Mouse (Mus musculus): ENCODE measurements around the gene Nudt5.

Nudt5 gene

GRCm38 (mm10) chr2:5844873-5845631 is at the start of gene Nudt5, which contains the start of gene Cdc123:
Gene Nudt5, plus strand, starts transcription at chr2:5845019.
Gene Cdc123, minus strand, starts transcription at chr2:5845164.
- peak; percentile 98 for DNase-seq

DNA sequence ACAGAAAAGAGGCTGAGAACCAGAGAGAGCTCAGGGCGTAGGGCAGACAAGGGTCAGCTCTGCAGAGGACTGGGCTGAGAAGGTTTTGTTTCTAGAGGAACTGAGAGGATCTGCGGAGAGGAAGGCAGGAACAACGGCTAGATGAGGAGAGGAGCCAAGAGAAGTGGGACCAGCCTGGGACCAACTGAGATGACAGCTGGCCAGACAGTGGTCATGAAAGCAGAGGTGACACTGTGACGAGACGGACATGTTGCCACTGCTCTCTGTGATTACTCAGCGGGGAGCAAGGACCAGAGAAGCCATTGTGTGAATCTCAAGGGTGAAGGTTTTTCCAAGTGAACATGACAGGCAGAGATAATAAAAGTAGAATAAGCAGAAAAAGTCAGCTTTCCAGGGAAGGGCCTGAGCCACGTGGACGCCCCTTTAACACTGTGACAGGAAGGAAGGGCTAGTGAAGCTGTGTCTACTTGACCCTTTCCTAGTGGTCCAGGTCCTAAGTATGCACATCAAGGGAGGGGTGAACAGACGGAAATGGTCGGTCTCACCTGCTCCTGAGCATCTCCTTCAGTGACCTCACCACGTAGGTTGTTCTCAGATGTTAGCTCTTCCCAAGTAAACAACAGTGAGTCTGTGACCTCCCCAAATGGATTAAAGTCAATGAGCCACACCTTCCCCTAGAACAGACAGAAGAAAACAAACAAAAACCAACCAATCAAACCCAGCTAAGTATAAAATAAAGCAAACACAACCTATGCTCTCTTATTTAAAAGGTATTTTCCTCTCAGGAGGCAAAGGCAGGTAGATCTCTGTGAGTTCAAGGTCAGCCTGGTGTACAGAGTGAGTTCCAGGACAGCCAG is 46.8 kb upstream of the Nudt5 start:
- DNase-seq, result no peak

DNA sequence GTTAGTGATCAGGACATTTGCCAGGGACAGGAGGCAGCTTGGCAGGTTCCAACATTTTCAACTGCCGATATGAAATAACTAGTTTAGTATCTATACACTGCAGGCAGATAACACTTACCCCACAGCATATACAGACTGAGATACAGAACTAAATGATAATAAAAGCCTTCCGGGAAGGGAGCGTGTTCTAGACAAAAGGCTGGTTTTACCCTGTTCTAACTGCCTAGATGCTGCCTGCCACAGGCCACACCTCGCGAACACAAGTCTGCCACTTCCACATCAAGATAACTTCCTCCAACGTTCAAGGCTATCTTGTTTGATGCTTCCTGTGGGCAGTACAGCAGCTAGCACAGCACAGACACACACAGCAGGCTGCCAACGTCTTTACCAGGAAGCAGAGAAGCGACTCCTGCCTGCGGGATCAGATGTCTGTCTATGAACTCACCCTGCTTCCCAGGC is 43.6 kb upstream of the Nudt5 start:
- DNase-seq, result no peak

DNA sequence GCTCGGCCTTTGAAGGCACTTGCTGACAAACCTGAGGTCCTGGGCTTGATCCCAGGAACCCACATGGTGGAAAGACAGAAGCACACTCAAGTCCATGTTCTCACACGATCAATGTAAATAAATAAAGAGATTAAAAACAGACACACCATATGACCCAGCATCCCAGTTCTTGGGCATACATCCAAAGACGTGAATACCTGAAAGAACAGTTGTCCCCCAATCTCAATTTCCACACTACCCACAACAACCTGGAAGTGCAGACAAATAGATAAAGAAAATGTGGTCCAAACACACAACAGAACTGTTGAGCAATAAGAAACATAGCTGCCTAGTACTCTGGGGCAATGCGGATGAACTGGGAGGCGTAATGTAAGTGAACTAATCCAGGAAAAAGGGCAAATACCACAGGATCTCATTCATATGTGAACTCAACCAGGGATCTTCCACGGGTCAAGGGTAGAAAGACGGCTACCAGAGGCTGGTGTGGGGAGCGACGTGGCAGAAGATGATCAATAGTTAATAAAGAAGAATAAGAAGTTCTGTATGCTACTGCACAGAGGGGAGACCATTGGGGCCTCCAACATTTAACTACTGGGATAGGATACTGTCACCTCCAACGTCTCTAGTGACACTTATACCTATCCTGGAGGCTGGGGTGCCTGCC is 42.8 kb upstream of the Nudt5 start:
- DNase-seq, result no peak

GRCm38 (mm10) chr2:5804440-5805045 is 40.3 kb upstream of the Nudt5 start:
- no peak for DNase-seq

DNA sequence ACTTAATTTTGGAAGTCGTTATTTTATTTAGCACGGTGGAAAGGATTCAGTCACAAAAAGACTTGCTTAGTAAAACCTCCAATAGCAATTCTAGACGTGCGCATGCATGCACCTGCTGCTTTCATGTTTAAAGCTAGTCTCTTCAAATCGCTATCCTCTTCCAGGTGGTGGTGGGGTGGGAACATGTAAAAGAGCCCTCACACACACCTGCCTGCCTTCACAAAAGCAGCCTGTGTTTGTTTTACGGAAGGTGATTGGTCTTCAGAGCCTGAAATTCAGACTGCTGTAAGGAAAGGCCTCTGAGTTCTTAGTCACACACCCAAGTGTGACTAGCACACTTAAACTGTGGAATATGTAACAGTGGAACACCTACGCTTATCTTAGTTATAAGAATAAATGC is 39.6 kb upstream of the Nudt5 start:
- DNase-seq, result no peak

DNA sequence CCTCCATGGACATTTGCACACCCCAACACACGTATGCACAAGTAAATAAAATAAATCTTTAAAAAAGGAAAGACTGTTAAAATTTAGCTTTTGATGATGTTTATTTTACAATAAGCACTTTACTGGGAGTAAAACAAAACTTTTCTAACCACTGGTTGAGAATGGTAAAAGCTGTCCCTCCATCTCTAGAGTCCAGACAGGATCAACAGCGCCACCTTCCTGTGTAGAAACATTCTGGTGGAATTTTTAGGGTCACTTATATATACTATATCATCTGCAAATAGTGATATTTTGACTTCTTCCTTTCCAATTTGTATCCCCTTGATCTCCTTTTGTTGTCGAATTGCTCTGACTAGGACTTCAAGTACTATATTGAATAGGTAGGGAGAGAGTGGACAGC is 38.6 kb upstream of the Nudt5 start:
- peak; percentile 39 for DNase-seq

GRCm38 (mm10) chr2:5810036-5810718 is 34.6 kb upstream of the Nudt5 start:
- DNase-seq, result no peak

- DNase-seq, result no peak
Observed at GRCm38 (mm10) chr2:5811235-5811782, 33.5 kb upstream of the Nudt5 start.

GRCm38 (mm10) chr2:5821264-5821663 is 23.6 kb upstream of the Nudt5 start:
- DNase-seq, result peak; percentile 4

GRCm38 (mm10) chr2:5822449-5822848 is 22.4 kb upstream of the Nudt5 start:
- DNase-seq, result no peak

GRCm38 (mm10) chr2:5824213-5824612 is 20.6 kb upstream of the Nudt5 start:
- peak; percentile 23 for DNase-seq

DNA sequence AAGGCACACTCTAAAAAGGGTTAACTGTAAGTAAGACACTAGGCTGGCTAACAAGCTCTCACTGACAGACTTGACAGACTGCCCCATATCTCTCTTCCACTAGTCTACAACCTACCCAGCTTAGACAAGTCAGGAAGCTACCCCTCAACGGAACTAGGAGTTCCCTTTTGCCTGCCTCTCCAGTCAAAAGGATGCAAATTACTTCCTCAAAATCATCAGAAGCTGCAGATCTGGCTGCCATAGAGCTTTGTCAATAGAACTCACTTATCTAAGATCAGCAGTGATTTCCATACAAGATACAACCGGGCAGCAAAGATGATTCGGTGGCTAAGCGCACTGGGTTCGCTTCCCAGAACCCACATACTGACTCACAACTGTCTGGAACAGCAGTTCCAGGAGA is 20.1 kb upstream of the Nudt5 start:
- DNase-seq, result no peak

DNA sequence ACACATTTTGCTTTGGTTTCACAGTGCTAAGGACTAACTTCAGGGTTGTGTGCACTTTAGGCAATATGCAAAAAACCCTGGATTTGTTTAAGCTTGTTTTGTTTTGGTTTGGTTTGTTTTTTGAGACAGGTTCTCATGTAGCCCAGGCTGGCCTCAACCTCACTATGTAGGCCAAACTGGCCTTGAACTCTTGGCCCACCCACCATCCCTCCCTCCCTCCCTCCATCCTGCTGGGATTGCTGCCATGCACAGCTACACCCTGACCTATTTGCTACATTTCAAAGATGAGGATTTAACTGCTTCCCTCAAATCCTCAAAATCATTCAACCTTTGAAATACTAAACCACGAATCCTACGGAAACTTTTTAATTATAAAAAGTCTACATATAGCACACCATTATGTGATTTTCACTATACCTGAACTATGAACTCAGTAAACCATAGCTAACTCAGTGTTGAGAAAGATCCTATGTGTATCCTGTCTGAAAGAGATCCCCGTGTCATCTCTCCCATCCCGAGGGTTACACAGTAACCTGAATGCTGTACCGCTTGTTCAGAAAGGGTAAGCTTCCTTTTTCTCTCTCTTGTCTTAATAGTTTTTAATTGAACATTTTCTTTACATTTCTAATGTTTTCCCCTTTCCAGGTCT is 19.4 kb upstream of the Nudt5 start:
- no peak for DNase-seq

DNA sequence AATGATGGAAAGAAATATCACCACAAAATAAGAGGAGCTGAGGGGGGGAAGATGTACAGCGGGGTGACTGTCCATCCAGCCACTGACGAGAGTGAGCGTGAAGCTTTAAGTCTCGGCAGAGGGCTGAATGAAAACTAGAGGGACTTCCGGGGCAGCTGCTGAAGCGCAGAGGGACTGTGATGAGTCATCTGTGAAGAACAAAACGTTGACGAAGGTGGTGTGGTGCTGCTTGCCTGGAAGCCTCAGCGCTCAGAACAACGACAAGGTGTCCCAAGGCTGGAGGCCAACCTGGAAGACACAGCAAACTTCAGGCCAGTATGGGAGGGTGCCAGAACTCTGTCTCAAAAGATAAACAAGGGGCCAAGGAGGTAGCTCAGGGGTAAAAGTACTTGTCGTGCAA is 4.0 kb upstream of the Nudt5 start:
- DNase-seq, result no peak

DNA sequence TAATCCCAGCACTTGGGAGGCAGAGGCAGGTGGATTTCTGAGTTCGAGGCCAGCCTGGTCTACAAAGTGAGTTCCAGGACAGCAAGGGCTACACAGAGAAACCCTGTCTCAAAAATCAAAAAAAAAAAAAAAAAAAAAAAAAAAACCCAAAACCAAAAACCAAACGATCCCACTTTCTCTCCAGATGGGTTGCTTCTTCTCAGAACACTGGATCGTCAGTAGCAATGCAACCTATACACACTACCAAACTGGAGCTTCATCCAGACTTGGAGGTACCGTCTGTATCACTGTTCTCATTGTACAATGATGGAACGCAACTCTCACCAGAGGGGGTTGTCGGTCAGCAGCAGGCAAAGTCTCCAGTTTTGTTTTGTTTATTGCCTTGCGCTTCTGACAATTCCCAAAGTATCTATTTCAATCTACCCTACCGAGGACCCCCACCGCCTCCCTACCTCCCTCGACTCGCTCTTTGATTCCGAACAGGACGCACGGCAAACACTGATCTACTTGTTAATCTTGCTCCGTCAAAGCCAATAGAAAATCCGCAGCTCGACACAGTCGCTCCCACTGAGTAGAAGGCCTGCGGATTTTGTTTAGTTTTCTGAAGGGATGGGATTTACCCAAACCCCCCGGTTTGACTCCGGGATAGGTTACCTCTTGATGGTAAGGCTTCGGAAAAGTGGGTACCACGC is 492 bp upstream of the Nudt5 start:
- no peak for DNase-seq

DNA sequence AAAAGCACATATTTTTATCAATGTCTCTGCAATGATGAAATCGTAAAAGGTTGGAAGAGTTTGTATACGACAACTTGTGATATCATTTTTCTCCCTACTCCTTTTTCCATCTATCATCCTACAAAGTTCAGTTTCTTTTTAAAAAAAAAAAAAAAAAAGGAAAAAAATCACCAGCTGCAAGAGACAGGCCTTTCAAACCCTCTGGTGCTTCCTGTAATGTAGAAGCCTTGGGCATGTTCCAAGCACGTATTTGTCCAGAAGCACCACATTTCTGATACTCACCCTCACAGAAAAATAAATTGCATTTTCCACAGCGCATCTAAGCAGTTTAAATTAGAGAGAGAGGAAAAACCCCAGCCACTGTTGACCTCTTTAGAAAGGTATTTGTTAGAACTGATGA is 1.0 kb downstream of the Nudt5 start:
- peak; percentile 1 for DNase-seq

GRCm38 (mm10) chr2:5851116-5851515 is 6.3 kb downstream of the Nudt5 start:
- DNase-seq, result no peak

DNA sequence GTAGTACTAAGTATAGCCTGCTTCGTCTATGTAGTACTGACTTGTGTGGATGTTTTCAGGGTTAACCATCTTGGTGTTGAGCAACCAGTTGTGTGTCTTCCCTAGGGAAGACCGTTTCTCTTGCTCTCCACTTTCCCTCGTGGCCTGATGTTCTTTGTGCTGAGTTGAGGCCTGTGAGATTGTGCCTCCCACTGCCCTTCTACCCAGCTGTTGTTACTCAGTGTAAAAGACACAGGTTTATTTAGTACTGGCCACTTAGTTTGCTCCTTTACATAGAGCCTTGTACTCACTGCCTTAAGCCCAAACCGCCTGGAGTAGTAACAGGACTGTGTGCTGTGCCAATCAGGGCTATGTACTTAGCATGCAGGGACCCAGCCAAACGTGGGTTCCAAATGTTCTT is 7.0 kb downstream of the Nudt5 start:
- no peak for DNase-seq

DNA sequence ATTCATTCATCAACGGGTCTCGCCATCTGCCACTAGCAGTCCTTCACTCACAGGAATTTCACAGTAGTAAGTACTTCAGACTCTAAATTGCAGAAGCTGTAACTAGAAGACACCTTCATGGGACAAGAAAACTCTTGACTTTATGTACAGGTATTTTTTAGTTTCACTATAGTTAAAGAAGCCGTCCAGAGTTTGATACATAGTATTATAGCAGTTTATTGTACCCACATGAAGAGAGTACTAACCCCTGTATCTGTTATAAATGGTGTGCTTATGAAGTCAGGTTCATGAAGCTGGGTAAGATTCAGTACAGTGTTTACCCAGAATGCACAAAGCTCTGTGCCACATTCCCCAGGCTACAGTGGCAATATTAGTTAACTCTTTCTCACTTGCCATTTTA is 18.0 kb downstream of the Nudt5 start, which contains the start of gene Gm13199:
Gm13199 (minus strand) TSS at position 101 of the 400 bp plus-strand sequence.
- no peak for DNase-seq

GRCm38 (mm10) chr2:5867681-5868080 is 22.9 kb downstream of the Nudt5 start:
- DNase-seq, result no peak
